Mouse (Mus musculus) erythroblast, embryonic 14.5 days (primary cell): ENCODE measurements around the gene Ifna5.
"Not testable (repeated sequence)": the region's sequence is repeated elsewhere in the genome, so short reads cannot be mapped to it uniquely, and the experiment has no call there.

Source experiments
- GATA1 ChIP-seq: IDR thresholded peaks from 2 replicates; pipeline ENCODE4 v1.6.1; 2012; ENCODE audit warnings: low read length, inconsistent platforms, mixed read lengths
- TAL1 ChIP-seq: IDR thresholded peaks from 3 replicates; pipeline ENCODE4 v1.6.1; 2012; ENCODE audit warnings: low read length, inconsistent platforms, mixed read lengths

- not testable (repeated sequence) for TF ChIP-seq GATA1, TAL1
Observed at GRCm38 (mm10) chr4:88788402-88788801, 46.9 kb upstream of the Ifna5 start, which contains the start of gene Gm13277.
